Mouse (Mus musculus) layer of hippocampus, adult 18-20 months (tissue): ENCODE results near the gene Mllt11. TPM values are rescaled to one million over a fixed set of nuclear protein-coding genes. Genes with fewer than 3 reads are reported as not detected.

Experiments
- DNase-seq, 2 experiments: peaks; one replicate each; pipeline ENCODE4 v3.0.0; 2022; ENCODE audit warnings: low spot score in 2 of 2
- total RNA-seq, 2 experiments: library from RNA; stranded (reverse); gene quantifications; 2 replicates each; pipeline ENCODE4 v1.2.3; 2021

Gene Mllt11
- total RNA-seq, 2 experiments from 2014 or later = 263 to 266 TPM

GRCm38 (mm10) chr3:95246465-95247231 lies 14.7 kb upstream of the Mllt11 start:
- peak; percentile 42 to 77 for DNase-seq

GRCm38 (mm10) chr3:95243086-95243485 lies 11.1 kb upstream of the Mllt11 start:
- no peak for DNase-seq

DNA sequence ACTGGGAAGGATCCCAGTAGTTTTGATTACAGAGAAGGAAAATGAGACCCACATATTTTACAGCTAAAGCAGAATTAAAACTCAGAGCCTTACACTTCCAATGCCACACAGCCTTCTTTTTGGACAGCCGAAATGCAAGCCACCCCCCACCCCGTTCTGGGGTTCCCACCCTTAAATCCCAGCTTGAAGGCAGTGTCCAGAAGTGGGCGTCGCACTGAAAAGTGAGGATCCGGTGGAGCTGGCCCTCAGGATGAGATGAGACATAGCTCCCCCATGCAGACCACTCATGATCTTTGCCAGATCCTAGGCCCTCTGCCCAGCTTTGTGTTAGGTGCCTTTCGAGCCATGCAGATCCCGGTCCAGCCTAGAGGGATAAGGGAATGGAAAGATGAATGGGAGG lies 9.5 kb upstream of the Mllt11 start, which contains the start of gene Gm128:
Gm128 (minus strand) TSS at position 101 of the 400 bp plus-strand sequence.
- no peak for DNase-seq

- DNase-seq = no peak
Measured at GRCm38 (mm10) chr3:95240900-95241299, 8.9 kb upstream of the Mllt11 start.

DNA sequence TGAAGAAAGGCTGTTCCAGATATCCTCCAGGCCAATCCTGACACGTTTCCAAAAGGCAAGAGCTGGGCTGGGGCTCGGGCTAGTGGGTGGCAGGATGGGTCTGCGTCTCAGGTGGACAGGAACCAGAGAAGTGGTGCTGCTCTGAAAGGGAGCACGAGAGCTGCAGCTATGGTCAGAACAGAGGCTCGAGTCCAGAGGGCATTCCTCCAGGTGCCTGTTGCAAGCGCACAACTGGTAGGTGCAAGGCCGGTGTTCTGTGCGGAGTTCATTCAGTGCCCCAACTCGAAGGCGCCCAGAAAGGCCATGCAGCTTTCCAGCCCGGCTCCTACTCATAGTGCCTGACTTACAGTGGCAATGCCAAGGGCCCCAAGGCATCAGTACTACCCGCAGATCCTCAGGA lies 8.0 kb upstream of the Mllt11 start:
- no peak for DNase-seq

GRCm38 (mm10) chr3:95239022-95239421 lies 7.1 kb upstream of the Mllt11 start:
- no peak for DNase-seq

DNA sequence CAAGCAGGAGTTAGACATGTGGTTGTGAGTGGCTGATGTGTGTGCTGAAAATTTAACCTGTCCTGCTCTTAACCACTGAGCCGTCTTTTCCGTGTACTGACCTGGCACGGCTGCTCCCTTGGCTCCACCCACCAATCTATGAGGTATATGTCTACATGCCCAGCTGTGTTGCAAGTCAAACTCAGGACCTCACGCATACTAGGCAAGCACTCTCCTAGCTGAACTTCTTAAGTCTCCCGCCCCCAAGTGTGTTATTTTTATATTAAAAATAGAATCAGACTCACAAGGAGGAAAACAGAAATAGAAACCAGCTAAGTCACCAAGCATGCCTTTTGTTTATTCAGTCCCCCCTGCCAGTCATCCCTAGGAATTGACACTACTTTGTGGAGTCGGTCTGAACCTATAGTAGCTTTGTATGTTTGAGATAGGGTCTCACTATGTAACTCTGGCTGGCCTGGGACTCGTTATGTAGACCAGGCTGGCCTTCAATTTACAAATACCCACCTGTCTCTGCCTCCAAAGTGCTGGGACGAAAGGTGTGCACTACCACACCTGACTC lies 5.6 kb upstream of the Mllt11 start:
- no peak for DNase-seq

- no peak for DNase-seq
Measured at GRCm38 (mm10) chr3:95235386-95236301, 3.7 kb upstream of the Mllt11 start.

DNA sequence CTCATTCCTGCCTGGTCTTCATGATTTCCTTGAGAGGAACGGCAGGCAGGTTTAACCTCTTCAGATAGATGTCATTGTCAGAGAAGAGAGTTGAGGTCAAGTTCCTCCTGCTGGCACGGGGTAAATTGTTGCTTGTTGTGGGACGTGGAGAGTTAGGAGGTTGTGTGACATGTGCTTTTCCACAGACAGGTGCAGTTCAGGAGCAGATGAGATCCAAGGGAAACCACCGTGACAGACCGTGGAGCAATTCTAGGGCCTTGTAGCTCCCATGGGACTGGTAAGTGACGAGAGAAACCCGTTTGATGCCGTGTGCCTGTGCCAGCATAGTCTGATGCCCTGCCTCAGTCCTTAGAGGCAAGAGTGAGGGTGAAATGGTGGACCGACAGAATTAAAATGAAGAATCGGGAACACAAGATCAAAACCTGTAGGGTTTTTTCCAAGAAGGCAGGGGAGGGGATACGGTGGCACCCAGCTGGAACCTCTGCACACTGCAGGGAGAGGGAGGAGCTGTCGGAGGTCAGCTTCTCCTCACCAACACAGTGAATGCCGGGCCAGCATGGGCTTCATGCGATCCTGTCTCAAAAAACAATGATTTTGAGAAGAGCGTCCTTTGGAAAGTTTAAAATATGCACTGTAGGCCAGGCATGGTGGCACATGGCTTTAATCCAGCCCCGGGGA lies 1.5 kb upstream of the Mllt11 start:
- no peak for DNase-seq

DNA sequence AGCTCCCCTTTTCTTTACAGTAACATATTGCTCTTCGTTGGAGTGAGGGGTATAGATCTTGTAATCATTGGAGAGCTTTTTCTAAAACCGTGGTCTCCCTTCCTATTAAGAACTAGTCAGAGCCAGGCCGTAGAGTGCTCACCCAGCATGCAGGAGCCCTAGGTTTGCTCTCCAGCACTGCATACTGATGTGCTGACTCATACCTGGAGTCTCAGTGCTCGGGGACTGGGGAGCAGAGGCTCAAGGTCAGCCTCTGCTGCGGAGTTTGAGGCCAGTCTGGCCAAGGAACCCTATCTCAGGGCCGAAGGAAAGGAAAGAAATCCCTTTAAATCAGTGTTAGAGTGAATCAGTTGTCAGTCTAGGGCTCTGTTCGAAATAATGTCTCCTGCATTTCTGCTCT lies 800 bp upstream of the Mllt11 start:
- no peak for DNase-seq

- no peak for DNase-seq
Measured at GRCm38 (mm10) chr3:95230495-95231297, 1.3 kb downstream of the Mllt11 start.

GRCm38 (mm10) chr3:95229781-95230494 lies 2.0 kb downstream of the Mllt11 start:
- DNase-seq = peak; percentile 44 to 56

- DNase-seq = peak; percentile 59 to 74
Measured at GRCm38 (mm10) chr3:95228894-95229780, 2.8 kb downstream of the Mllt11 start.

DNA sequence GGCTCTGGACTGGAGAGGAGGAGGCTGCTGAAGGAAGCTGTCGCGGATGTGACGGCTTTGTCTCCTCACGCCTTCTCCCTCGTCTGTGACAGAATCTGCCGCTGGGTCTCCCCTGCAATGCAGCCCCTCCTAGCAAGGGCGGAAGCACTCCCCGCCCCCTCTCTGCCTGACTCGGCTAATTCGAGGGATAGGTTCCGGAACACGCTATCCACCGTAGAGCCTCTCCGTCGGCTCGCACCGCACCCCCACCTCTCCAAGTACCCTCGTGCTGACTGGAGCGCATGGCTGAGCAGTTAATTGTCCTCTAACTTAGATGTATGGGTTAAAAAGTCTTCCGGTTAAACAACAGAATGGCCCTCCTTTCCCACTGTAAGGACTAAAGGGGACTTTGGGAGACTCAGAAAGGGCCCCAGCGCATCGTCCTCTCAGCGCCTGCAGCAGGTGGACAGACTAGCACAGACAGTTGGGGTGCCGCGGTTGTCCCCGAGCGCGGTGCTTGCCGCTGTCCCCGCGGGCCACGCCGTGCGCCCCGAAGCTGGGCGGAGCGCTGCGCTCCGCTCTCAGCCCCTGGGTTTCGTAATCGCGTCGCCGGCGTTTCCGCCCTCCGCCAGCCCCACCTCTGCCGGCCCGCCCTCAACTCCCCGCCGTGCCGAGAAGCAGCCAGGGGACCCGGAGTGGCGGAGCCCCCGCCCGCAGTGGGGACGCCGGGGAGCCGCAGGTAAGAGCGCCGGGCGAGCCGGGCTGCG lies 3.6 kb downstream of the Mllt11 start, which contains the start of gene Cdc42se1:
Cdc42se1 (plus strand) TSS at position 585 of the 746 bp plus-strand sequence.
- peak; percentile 88 to 91 for DNase-seq

DNA sequence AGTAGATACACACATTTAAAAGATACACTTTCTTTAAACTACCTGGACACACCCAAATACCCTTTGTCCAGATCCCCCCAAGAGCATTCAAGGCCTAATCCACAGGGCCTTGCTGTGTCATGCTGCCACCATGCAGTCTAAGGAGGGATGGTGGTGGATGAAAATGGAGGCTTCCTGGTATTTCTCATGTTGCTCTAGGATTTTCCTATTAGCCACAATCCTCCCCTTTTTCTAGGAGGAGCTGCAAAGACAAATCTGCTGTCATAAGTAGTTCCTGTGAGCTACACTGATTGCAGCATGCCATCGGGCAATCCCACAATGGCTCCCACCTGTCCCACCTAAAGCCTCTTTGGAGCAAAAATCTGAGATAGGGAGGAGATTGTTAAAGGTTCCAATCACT lies 4.8 kb downstream of the Mllt11 start:
- no peak for DNase-seq

DNA sequence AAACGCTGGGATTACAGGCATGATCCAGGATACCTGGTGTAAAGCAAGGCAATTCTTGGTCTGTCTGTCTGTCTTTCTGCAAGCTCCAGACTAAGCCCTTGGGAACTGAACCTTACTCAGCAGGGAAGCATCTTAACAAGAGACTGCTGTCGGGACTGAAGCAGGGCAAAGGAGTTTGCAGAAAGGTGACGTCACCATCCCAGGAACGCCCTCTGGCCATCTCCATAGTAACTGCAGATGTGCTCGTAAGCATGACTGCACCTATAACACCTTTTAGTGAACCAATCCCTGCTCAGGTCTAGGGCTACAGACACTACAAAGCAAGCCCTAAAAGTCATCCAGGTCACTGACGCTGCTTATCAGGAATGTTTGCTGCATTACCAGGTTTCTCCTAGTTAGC lies 7.7 kb downstream of the Mllt11 start:
- no peak for DNase-seq

GRCm38 (mm10) chr3:95223041-95223440 lies 8.9 kb downstream of the Mllt11 start:
- no peak for DNase-seq
